Mouse (Mus musculus) cerebellum, postnatal 25 days (tissue): ENCODE data around the gene Rnasek.

ENCODE experiments used
- DNase-seq, 2 experiments: peaks; one replicate each; pipeline ENCODE4 v3.0.0; 2021; ENCODE audit warnings: mixed read lengths in 2 of 2

Gene Rnasek

GRCm38 (mm10) chr11:70215301-70215700 lies 24.3 kb downstream of the Rnasek start:
- DNase-seq: peak; percentile 60 to 71

DNA sequence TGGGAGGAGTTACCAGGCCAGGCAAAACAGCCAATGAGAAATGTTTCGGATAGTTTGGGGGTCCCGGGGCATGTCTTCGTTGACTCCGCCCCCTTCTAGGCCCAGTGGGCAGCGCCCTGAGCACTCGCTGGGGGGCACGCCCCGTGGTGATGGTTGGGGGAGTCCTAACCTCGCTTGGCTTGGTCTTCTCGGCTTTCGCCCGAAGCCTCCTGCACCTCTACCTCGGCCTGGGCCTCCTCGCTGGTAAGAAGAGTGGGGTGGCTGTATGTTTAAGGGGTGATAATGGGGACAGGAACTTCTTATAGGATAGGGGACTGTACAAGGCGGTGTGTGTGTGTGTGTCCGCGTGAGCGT lies 24.8 kb downstream of the Rnasek start:
- DNase-seq: peak in 1 of 2 experiments; percentile 66

DNA sequence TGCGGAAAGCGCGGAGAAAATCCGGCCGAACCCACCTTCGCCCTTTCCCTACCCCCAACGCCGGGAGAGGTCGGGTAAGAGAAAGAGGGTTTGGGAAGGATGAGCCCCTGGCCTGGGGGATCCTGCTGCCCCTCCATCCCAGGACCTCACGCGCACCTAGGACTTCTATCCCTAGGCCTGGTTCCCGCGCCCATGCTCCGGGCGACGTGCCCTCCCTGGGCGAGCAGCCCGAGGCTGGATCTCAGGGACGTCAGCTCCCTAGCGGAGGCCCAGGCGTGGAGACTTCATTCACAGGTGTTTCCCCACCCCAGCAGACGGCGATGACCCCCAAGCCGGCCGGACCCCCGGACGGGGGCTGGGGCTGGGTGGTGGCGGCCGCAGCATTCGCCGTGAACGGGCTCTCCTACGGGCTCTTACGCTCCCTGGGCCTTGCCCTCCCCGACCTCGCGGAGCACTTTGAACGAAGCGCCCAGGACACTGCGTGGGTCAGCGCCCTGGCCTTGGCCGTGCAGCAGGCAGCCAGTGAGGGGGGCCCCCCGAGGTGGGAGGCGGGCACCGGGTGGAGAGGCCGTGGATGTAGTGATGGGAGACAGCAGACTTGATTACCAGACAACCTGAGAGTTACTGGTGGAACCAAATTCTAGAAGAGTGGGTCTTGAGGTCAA lies 25.3 kb downstream of the Rnasek start:
- peak; percentile 78 to 81 for DNase-seq

DNA sequence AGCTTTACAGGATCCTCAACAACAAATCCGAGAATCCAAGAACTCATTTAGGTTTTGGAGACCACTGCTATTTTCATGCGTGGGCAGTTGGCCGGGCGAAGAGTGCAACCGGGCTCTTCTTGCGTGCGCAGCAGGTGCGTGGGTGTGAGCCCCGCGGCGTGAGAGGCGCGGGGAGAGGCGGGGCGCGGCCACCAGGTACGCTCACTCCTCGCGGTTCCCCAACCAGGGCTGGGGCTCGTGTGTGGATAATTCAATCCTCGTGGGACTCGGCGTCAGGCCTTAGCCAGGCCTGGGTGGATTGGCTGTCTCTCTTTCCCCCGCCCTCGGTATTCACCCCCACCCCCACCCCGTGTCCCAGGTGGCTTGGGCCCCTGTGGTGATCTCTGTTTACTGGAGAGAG lies 25.9 kb downstream of the Rnasek start:
- DNase-seq: peak; percentile 89 to 91

- peak; percentile 77 to 87 for DNase-seq
Measured at GRCm38 (mm10) chr11:70212896-70213295, 26.7 kb downstream of the Rnasek start.

- DNase-seq: peak in 1 of 2 experiments; percentile 48
Measured at GRCm38 (mm10) chr11:70212423-70212822, 27.2 kb downstream of the Rnasek start, which contains the start of gene Slc16a11. Gene Slc16a11 (plus strand): TSS chr11:70212752.

DNA sequence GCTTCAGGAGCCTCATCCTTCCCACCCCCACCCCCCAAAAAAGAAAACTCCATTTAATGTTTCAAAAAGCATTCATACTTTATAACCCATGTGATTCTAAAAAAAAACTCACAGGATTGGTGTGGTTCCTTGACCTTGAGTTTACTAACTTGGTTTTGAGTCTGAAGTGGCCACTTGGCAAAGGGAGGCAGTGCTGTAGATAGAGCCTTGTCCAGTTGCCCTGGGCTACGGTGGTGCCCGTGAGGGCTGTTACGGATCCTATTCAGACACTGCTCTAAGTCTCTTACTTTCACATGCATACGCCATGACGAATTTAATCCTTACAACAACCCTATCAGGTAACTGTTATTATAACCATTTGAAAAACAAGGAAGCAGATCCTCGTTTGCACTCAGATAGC lies 27.7 kb downstream of the Rnasek start:
- DNase-seq: no peak

DNA sequence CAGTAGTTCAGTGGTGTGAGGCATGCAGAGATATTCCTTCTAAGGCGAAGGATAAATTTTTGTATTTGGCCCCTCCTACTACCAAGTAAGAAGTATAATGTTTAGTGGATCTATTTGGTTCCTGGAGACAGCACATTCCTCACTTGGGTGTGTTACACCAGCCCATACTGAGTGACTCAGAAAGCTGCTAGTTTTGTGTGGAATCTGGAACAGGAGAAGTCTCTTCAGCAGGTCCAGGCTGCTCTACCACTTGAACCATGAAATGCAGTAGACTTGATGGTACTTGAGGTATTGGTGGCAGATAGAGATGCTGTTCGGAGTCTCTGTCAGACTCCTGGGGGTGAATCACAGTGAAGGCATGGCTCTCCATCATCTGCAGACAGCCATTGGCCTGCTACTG lies 29.0 kb downstream of the Rnasek start:
- no peak for DNase-seq

DNA sequence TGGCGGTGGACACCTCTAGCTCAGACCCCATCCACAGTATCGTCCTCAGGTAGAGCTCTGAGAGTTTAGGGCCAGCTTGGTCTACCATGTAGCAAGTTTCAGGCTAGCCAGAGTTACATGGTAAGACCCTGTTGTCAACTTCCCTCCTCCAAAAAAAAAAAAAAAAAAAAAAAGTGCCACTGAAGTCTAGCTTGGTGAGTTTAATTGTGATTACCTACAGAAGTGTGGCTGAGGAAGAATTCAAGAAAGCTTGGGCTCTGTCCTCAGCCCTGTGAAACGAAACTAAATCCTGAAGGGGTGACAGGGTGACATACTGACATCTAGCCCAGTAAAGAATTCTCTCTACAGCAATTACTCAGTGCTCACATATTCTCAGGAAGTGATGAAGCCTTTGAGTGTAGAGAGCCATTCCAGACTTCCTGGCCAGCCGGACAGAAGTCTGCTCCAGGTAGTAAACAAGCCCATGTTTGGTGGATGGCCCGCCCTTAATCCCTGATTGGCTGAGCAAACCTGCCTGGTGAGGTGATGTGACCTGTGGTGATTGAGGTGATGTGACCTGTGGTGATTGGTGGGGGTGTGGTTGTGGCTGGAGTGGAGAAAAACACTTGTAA lies 30.8 kb downstream of the Rnasek start:
- DNase-seq: no peak

- no peak for DNase-seq
Measured at GRCm38 (mm10) chr11:70207283-70207682, 32.4 kb downstream of the Rnasek start.

- DNase-seq: no peak
Measured at GRCm38 (mm10) chr11:70206801-70207200, 32.8 kb downstream of the Rnasek start.

DNA sequence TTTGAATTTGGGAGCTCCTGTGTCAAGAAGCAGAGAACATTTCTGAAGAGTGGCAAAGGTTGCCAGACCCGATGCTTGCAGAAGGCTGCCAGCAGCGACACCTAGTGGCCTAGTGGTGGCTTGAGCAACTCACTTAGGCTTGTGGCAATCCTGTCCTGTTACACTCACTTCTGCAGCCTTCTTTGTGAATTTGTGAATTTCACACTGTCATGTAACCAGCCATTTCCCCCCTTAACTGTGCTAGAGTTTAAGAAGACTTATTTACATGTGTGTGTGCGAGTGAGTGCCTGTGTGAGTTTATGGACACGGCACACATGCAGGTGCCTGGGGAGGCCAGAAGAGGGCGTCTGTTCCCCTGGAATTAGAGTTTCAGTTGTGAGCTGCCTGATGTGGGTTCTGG lies 38.0 kb downstream of the Rnasek start:
- DNase-seq: peak; percentile 86 to 93

- DNase-seq: no peak
Measured at GRCm38 (mm10) chr11:70200036-70200608, 39.5 kb downstream of the Rnasek start.

GRCm38 (mm10) chr11:70199107-70199506 lies 40.5 kb downstream of the Rnasek start:
- no peak for DNase-seq

DNA sequence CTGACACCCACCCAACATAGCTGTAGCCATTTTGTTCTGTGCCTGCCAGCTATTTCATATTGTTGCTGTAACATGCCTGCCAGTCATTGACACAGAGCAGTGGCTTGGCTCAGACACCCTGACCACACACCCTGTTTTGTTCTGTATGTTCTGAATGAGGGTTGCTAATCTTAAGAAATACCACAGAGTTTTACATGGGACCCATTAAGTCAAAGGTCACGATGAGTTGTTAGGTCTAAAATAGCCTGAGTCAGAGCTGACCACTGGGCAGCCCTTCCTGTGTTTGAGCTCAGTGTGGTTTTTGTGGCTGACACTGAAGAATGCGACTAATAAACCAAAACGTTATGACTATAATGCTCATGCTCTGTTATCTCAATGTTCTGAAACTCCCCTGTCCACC lies 41.3 kb downstream of the Rnasek start:
- no peak for DNase-seq

GRCm38 (mm10) chr11:70193354-70194285 lies 46.0 kb downstream of the Rnasek start:
- DNase-seq: no peak

- DNase-seq: no peak
Measured at GRCm38 (mm10) chr11:70192157-70192556, 47.5 kb downstream of the Rnasek start.

- DNase-seq: no peak
Measured at GRCm38 (mm10) chr11:70191188-70191587, 48.5 kb downstream of the Rnasek start.

DNA sequence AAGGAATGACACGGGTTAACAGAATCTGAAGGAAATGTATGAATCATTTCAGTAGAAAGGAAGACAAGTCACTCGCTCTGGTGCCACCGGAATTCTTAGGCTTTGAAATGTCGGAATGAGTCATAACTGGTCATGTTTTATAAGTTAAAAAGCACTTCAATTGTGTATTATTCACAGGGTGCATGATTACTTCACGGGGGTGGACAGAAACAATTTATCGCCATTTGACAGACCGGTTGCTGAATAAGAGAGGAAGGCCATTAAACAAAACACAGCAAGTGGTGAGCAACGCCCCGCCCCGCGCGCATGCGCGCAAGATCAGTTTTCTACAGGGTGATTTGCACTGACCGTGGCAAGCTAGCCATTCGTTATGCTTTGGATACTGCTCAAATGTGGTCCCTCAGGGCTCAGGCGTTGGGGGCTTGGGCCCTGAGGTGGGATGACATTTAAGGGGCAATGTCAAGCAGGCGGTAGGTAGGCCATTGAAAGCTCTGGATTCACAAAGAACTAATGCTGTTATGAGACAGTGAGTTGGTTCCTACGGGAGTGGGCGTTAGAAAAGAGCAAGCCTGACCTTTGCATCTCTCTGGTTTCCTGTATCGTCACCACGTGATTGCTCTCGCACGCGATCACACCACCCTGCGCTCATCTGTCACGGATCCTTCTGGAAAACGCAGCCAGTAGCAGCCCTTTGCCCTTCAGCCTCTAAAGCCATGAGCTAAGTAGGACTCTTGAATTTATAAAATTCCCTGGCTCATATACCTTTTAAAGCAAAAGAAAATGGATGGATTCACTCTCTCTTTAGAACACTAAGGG lies 50.1 kb downstream of the Rnasek start:
- no peak for DNase-seq
